Mouse (Mus musculus) heart, embryonic 14.5 days (tissue): ENCODE results near the gene AC134908.4. TPM values are rescaled to one million over a fixed set of nuclear protein-coding genes. Genes with fewer than 3 reads are reported as not detected.

Experiments
- ATAC-seq: fragments of 200-750 bp; cut with Nextera tagmentation; 2 replicates; pipeline ENCODE4 v1.8.0; 2017; ENCODE audit warnings: low read depth, moderate TSS enrichment; ENCODE audit not compliant: insufficient number of reproducible peaks, insufficient read depth, low FRiP score
- H3K27ac ChIP-seq, 2 experiments: fragments of 200-500 bp in 1 of 2; fragments of 300-500 bp in 1 of 2; sonication (generic) in 1 of 2; replicated peaks in 1 of 2; 2 replicates each; pipeline ENCODE4 v1.5.1; 2012 to 2014; ENCODE audit warnings: low read depth in 2 of 2, low read length in 2 of 2, control low read depth in 1 of 2, mild to moderate bottlenecking in 1 of 2, mixed read lengths in 1 of 2; ENCODE audit not compliant: control insufficient read depth in 1 of 2, insufficient read depth in 1 of 2
- H3K27me3 ChIP-seq: fragments of 300-500 bp; sonication (generic); 2 replicates; pipeline ENCODE4 v1.6.1; 2014; ENCODE audit warnings: mild to moderate bottlenecking, low read length, control low read depth; ENCODE audit not compliant: control insufficient read depth, insufficient read depth
- H3K36me3 ChIP-seq: fragments of 300-500 bp; sonication (generic); 2 replicates; pipeline ENCODE4 v1.6.1; 2014; ENCODE audit warnings: mild to moderate bottlenecking, control low read depth, low read length, mixed read lengths; ENCODE audit not compliant: control insufficient read depth, insufficient read depth
- H3K4me1 ChIP-seq, 2 experiments: fragments of 200-500 bp in 1 of 2; fragments of 300-500 bp in 1 of 2; sonication (generic) in 1 of 2; 2 replicates each; pipeline ENCODE4 v1.6.1; 2012 to 2014; ENCODE audit warnings: low read length in 2 of 2, control low read depth in 1 of 2, mixed read lengths in 1 of 2; ENCODE audit not compliant: control insufficient read depth in 2 of 2, insufficient read depth in 2 of 2
- H3K4me2 ChIP-seq: fragments of 300-500 bp; sonication (generic); 2 replicates; pipeline ENCODE4 v1.6.1; 2014; ENCODE audit warnings: mild to moderate bottlenecking, low read length
- H3K4me3 ChIP-seq, 2 experiments: fragments of 200-500 bp in 1 of 2; fragments of 300-500 bp in 1 of 2; sonication (generic) in 1 of 2; 2 replicates each; pipeline ENCODE4 v1.5.1; 2012 to 2014; ENCODE audit warnings: low read length in 2 of 2, mild to moderate bottlenecking in 2 of 2, control low read depth in 1 of 2, low read depth in 1 of 2, moderate library complexity in 1 of 2; ENCODE audit not compliant: control insufficient read depth in 1 of 2, insufficient read depth in 1 of 2
- H3K9ac ChIP-seq: fragments of 300-500 bp; sonication (generic); 2 replicates; pipeline ENCODE4 v1.6.1; 2014; ENCODE audit warnings: mild to moderate bottlenecking, low read length
- H3K9me3 ChIP-seq: fragments of 300-500 bp; sonication (generic); 2 replicates; pipeline ENCODE4 v1.6.1; 2016; ENCODE audit warnings: low read length, control low read depth; ENCODE audit not compliant: control insufficient read depth
- WGBS: fragments of 180-500 bp; shearing (Covaris S2); extraction: QIAGEN DNeasy Blood & Tissue Kit; methylation state at CpG from one replicate; pipeline ENCODE4 v1.1.7; 2014; 5-methylcytosine and 5-hydroxymethylcytosine counted together
- polyA plus RNA-seq: library from polyadenylated mRNA; unstranded; fragments of >200 nt; fragmentation: Nextera tagmentation; extraction: Ambion mirVana; gene quantifications from 2 replicates; pipeline ENCODE4 v1.2.1, GENCODE M21; 2014

AC134908.4 gene
- polyA plus RNA-seq, 1 experiment from 2014 or later: not detected

- no peak overlapping the region for H3K9ac ChIP-seq
- no peak overlapping the region for H3K4me3 ChIP-seq
- WGBS: 82% methylated on average over 10 of the region's 10 CpGs
- ATAC-seq: no peak
- H3K27me3 ChIP-seq: no peaks in the 10 kb centered on the region
- peaks cover 5 to 8% of the 10 kb centered on the region in 2 experiments for H3K4me1 ChIP-seq
- no peaks in the 10 kb centered on the region for H3K9me3 ChIP-seq
- peaks cover 38% of the 10 kb centered on the region for H3K36me3 ChIP-seq
- no peak overlapping the region for H3K27ac ChIP-seq
- no peak overlapping the region for H3K4me2 ChIP-seq
These were observed 20.0 kb downstream of the AC134908.4 start for GRCm38 (mm10) chr17:25775318-25776062.

- under 1% methylated on average over 37 of the region's 37 CpGs for WGBS
- peaks cover 5 to 8% of the 10 kb centered on the region in 2 experiments for H3K4me1 ChIP-seq
- peak within 1 kb of the TSS; percentile 20 to 39; a peak in 1 of 4 replicates for H3K27ac ChIP-seq
- peak; percentile 67 for ATAC-seq
- H3K9ac ChIP-seq: peak within 1 kb of the TSS; percentile 90
- no peaks in the 10 kb centered on the region for H3K27me3 ChIP-seq
- H3K4me3 ChIP-seq: peak within 1 kb of the TSS; percentile 72 to 75
- peak within 1 kb of the TSS; percentile 77 for H3K4me2 ChIP-seq
- H3K36me3 ChIP-seq: peaks cover 20% of the 10 kb centered on the region
- no peaks in the 10 kb centered on the region for H3K9me3 ChIP-seq
These were observed 21.8 kb downstream of the AC134908.4 start, which contains the start of gene Narfl for GRCm38 (mm10) chr17:25773549-25774120. TSS of gene Narfl (plus strand) at chr17:25773776.

- H3K4me1 ChIP-seq: peaks cover 3% of the 10 kb centered on the region in 2 experiments
- H3K4me2 ChIP-seq: no peak overlapping the region
- no peak overlapping the region for H3K27ac ChIP-seq
- H3K9ac ChIP-seq: no peak overlapping the region
- H3K36me3 ChIP-seq: no peaks in the 10 kb centered on the region
- no peaks in the 10 kb centered on the region for H3K9me3 ChIP-seq
- no peaks in the 10 kb centered on the region; the same call in 1 of the 2 replicates for H3K27me3 ChIP-seq
- ATAC-seq: no peak
- H3K4me3 ChIP-seq: no peak overlapping the region
- WGBS: 61% methylated on average over 9 of the region's 9 CpGs
These were observed 26.1 kb downstream of the AC134908.4 start for GRCm38 (mm10) chr17:25769331-25769730.

DNA sequence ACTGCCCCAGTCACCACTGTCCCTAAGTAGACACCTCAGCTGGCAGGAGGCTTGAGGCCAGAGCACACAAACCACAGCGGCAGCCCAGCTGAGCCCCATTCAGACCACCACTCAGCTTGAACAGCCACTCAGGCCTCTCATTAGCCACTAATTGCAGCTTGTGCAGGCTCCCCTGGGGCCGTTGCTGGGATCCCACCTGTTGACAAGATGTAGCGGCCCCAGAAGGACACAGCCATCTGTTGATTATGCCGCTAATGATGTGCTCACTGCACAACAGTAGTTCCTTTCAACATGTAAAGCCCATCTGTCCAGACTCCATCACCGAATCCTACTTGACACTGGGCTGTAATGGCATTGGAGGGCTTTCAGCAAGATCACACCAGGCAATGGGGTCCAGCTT is 29.6 kb downstream of the AC134908.4 start:
- H3K27me3 ChIP-seq: no peaks in the 10 kb centered on the region; the same call in 1 of the 2 replicates
- no peaks in the 10 kb centered on the region for H3K9me3 ChIP-seq
- no peaks in the 10 kb centered on the region for H3K4me1 ChIP-seq
- WGBS: 55% methylated on average over 5 of the region's 5 CpGs
- H3K27ac ChIP-seq: no peak overlapping the region
- ATAC-seq: no peak
- H3K9ac ChIP-seq: no peak overlapping the region
- H3K4me2 ChIP-seq: no peak overlapping the region
- no peak overlapping the region for H3K4me3 ChIP-seq
- H3K36me3 ChIP-seq: no peaks in the 10 kb centered on the region

- Histone ChIP-seq H3K9me3 (no peaks in the 10 kb centered on the region), H3K4me3 (no peak overlapping the region), H3K36me3 (no peaks in the 10 kb centered on the region), H3K4me1 (no peaks in the 10 kb centered on the region), H3K9ac (no peak overlapping the region), H3K27me3 (no peaks in the 10 kb centered on the region; the same call in 1 of the 2 replicates), H3K27ac (no peak overlapping the region), H3K4me2 (no peak overlapping the region)
- no peak for ATAC-seq
- 35% methylated on average over 3 of the region's 3 CpGs for WGBS
These were observed 32.9 kb downstream of the AC134908.4 start for GRCm38 (mm10) chr17:25762591-25762990.

GRCm38 (mm10) chr17:25761561-25761970 is 33.9 kb downstream of the AC134908.4 start:
- no peaks in the 10 kb centered on the region; the same call in 1 of the 2 replicates for H3K27me3 ChIP-seq
- WGBS: 21% methylated on average over 4 of the region's 4 CpGs
- H3K36me3 ChIP-seq: no peaks in the 10 kb centered on the region
- H3K9me3 ChIP-seq: no peaks in the 10 kb centered on the region
- H3K4me1 ChIP-seq: no peaks in the 10 kb centered on the region; a peak in 1 of 4 replicates
- no peak for ATAC-seq
- H3K4me2 ChIP-seq: no peak overlapping the region
- H3K27ac ChIP-seq: no peak overlapping the region
- H3K4me3 ChIP-seq: no peak overlapping the region
- no peak overlapping the region for H3K9ac ChIP-seq

DNA sequence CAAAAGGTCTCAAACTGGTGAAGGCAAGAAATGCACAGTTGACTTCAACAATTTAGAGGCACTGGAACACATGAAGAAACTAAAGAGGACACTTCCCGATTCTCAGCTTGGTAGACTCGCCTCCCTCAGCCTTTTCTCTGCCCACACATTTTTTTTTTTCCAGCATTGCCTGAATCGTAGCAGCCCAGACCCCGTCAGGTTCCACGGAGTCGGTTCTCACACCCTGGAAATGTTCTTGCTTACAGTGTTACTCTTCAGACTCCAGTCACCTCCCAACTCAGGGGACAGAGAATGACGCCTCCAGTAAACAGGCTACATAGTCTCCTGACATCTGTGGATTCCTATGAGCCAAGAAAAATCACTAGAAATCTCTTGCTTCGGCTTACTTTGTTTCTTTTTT is 35.3 kb downstream of the AC134908.4 start:
- H3K27me3 ChIP-seq: no peaks in the 10 kb centered on the region
- no peak overlapping the region for H3K4me2 ChIP-seq
- 63% methylated on average over 8 of the region's 8 CpGs for WGBS
- no peak overlapping the region for H3K9ac ChIP-seq
- no peaks in the 10 kb centered on the region for H3K9me3 ChIP-seq
- H3K4me1 ChIP-seq: peaks cover 0 to 2% of the 10 kb centered on the region in 2 experiments; a peak in 1 of 4 replicates
- H3K27ac ChIP-seq: no peak overlapping the region
- no peak overlapping the region for H3K4me3 ChIP-seq
- no peaks in the 10 kb centered on the region for H3K36me3 ChIP-seq
- ATAC-seq: no peak
